Mouse (Mus musculus): Measurements from ENCODE around the gene Egflam.

DNA sequence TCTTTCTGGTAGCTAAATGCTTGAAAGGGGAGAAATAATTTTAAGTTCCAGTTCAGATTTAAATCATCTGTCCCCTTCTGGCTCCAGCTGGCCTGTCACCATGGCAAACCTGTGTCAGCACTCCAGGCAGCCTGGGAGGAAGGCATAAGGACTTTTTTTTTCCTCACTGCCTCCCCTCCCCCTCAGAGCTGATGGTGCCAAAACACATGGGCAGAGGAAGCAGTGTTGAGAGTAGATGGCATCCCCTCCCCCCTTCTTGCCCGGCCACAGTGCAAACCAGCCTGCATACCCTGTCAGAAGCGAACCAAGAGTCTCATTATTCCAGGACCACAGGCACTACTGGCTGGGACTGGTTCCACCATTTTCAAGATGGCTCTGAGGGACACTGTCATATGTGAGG lies 199.4 kb downstream of the Egflam start:
- TF ChIP-seq CTCF (IDR thresholded peaks at IDR 0.05; ENCODE audit: extremely low read depth, insufficient read depth, low read length) (no peak), POLR2A (IDR thresholded peaks at IDR 0.05; ENCODE audit: extremely low read depth, insufficient read depth, low read length) (no peak)

All from cortical plate, adult 2 months (tissue).